Mouse (Mus musculus): Measurements from ENCODE around the gene Nemp1. TPM values are rescaled to one million over a fixed set of nuclear protein-coding genes. Genes with fewer than 3 reads are reported as not detected.

Nemp1 gene
- total RNA-seq (2014; rRNA removed) (3.2 and 3.7 TPM in 2 replicates), polyA plus RNA-seq (2015; fragmentation: Nextera tagmentation; extraction: Ambion mirVana) (1.4 and 1.7 TPM in 2 replicates)

- H3K4me1 ChIP-seq (ENCODE audit: insufficient read depth, low read length): peaks cover 11% of the 10 kb centered on the region; the same call in 1 of the 2 replicates
Measured at GRCm38 (mm10) chr10:127666501-127667268, at the start of gene Nemp1. Gene Nemp1 (plus strand): TSS chr10:127666901.

GRCm38 (mm10) chr10:127617294-127617693 is 49.4 kb upstream of the Nemp1 start:
- WGBS: 70% methylated on average over 4 of the region's 4 CpGs
- Histone ChIP-seq H3K4me2 (ENCODE audit: low read depth, low read length, poor library complexity, severe bottlenecking) (peak overlapping the region; percentile 97; the same call in 1 of the 2 replicates), H3K4me1 (ENCODE audit: insufficient read depth, low read length) (peaks cover 21% of the 10 kb centered on the region), H3K9me3 (ENCODE audit: low read length) (no peaks in the 10 kb centered on the region), H3K9ac (replicated peaks; ENCODE audit: low read length, poor library complexity, severe bottlenecking) (0 out of 2 replicates have a peak overlapping the region, but pooled peaks have one; percentile 42), H3K27ac (ENCODE audit: low read depth, low read length) (no peak overlapping the region), H3K36me3 (ENCODE audit: insufficient read depth, low read length) (peaks cover 12% of the 10 kb centered on the region), H3K4me3 (ENCODE audit: low read depth, low read length) (no peak overlapping the region), H3K27me3 (ENCODE audit: insufficient read depth, low read length) (no peaks in the 10 kb centered on the region)
- ATAC-seq (ENCODE audit: low FRiP score): no peak
- no peak for TF ChIP-seq CTCF (IDR thresholded peaks at IDR 0.05)
- DNase-seq (ENCODE audit: low spot score): no peak

More at GRCm38 (mm10) chr10:127666501-127667268, at the start of gene Nemp1:
- Histone ChIP-seq H3K9me3 (ENCODE audit: low read length) (no peaks in the 10 kb centered on the region), H3K9ac (replicated peaks; ENCODE audit: low read length, poor library complexity, severe bottlenecking) (peak within 1 kb of the TSS; percentile 60), H3K27me3 (ENCODE audit: insufficient read depth, low read length) (peaks cover 45% of the 10 kb centered on the region), H3K27ac (ENCODE audit: low read depth, low read length) (peak within 1 kb of the TSS; percentile 65), H3K36me3 (ENCODE audit: insufficient read depth, low read length) (no peaks in the 10 kb centered on the region), H3K4me3 (ENCODE audit: low read depth, low read length) (peak within 1 kb of the TSS; percentile 50), H3K4me2 (ENCODE audit: low read depth, low read length, poor library complexity, severe bottlenecking) (peak within 1 kb of the TSS; percentile 95)
- ATAC-seq (ENCODE audit: low FRiP score) (peak; percentile 50), DNase-seq (ENCODE audit: low spot score) (peak; percentile 58)
- no peak for TF ChIP-seq CTCF (IDR thresholded peaks at IDR 0.05)
- 2% methylated on average over 64 of the region's 73 CpGs for WGBS

GRCm38 (mm10) chr10:127618173-127618572 is 48.5 kb upstream of the Nemp1 start:
- 53% methylated on average over 6 of the region's 6 CpGs for WGBS
- TF ChIP-seq CTCF (IDR thresholded peaks at IDR 0.05): no peak
- DNase-seq (ENCODE audit: low spot score): no peak

GRCm38 (mm10) chr10:127619119-127619721 is 47.5 kb upstream of the Nemp1 start:
- H3K9ac ChIP-seq (replicated peaks; ENCODE audit: low read length, poor library complexity, severe bottlenecking): peak overlapping the region; percentile 96
- peak overlapping the region; percentile 97 for H3K4me2 ChIP-seq (ENCODE audit: low read depth, low read length, poor library complexity, severe bottlenecking)
- peaks cover 6% of the 10 kb centered on the region; the same call in 1 of the 2 replicates for H3K36me3 ChIP-seq (ENCODE audit: insufficient read depth, low read length)
- peak overlapping the region; percentile 88 for H3K4me3 ChIP-seq (ENCODE audit: low read depth, low read length)
- peaks cover 21% of the 10 kb centered on the region for H3K4me1 ChIP-seq (ENCODE audit: insufficient read depth, low read length)
- DNase-seq (ENCODE audit: low spot score) (no peak), ATAC-seq (ENCODE audit: low FRiP score) (no peak)
- TF ChIP-seq CTCF (IDR thresholded peaks at IDR 0.05): no peak
- H3K27ac ChIP-seq (ENCODE audit: low read depth, low read length): peak overlapping the region; percentile 82; the same call in 1 of the 2 replicates
- no peaks in the 10 kb centered on the region for H3K9me3 ChIP-seq (ENCODE audit: low read length)
- no peaks in the 10 kb centered on the region for H3K27me3 ChIP-seq (ENCODE audit: insufficient read depth, low read length)
- WGBS: 8% methylated on average over 8 of the region's 8 CpGs

More at GRCm38 (mm10) chr10:127618173-127618572, 48.5 kb upstream of the Nemp1 start:
- no peak overlapping the region for H3K9ac ChIP-seq (replicated peaks; ENCODE audit: low read length, poor library complexity, severe bottlenecking)
- no peaks in the 10 kb centered on the region for H3K9me3 ChIP-seq (ENCODE audit: low read length)
- H3K4me1 ChIP-seq (ENCODE audit: insufficient read depth, low read length): peaks cover 21% of the 10 kb centered on the region
- no peak for ATAC-seq (ENCODE audit: low FRiP score)
- H3K36me3 ChIP-seq (ENCODE audit: insufficient read depth, low read length): peaks cover 9% of the 10 kb centered on the region; the same call in 1 of the 2 replicates
- H3K27me3 ChIP-seq (ENCODE audit: insufficient read depth, low read length): no peaks in the 10 kb centered on the region
- peak overlapping the region; percentile 18; the same call in 1 of the 2 replicates for H3K4me3 ChIP-seq (ENCODE audit: low read depth, low read length)
- H3K27ac ChIP-seq (ENCODE audit: low read depth, low read length): no peak overlapping the region
- peak overlapping the region; percentile 97 for H3K4me2 ChIP-seq (ENCODE audit: low read depth, low read length, poor library complexity, severe bottlenecking)

GRCm38 (mm10) chr10:127619941-127620405 is 46.7 kb upstream of the Nemp1 start:
- peak; percentile 28 for TF ChIP-seq CTCF (IDR thresholded peaks at IDR 0.05)
- ATAC-seq (ENCODE audit: low FRiP score): no peak; the same call in 1 of the 2 replicates
- peaks cover 21% of the 10 kb centered on the region for H3K4me1 ChIP-seq (ENCODE audit: insufficient read depth, low read length)
- H3K4me3 ChIP-seq (ENCODE audit: low read depth, low read length): peak overlapping the region; percentile 88
- H3K4me2 ChIP-seq (ENCODE audit: low read depth, low read length, poor library complexity, severe bottlenecking): peak overlapping the region; percentile 97
- H3K36me3 ChIP-seq (ENCODE audit: insufficient read depth, low read length): peaks cover 6% of the 10 kb centered on the region; the same call in 1 of the 2 replicates
- peak; percentile 46 for DNase-seq (ENCODE audit: low spot score)
- 0% methylated on average over 12 of the region's 12 CpGs for WGBS
- H3K9ac ChIP-seq (replicated peaks; ENCODE audit: low read length, poor library complexity, severe bottlenecking): peak overlapping the region; percentile 96
- H3K27me3 ChIP-seq (ENCODE audit: insufficient read depth, low read length): no peaks in the 10 kb centered on the region
- H3K9me3 ChIP-seq (ENCODE audit: low read length): no peaks in the 10 kb centered on the region
- peak overlapping the region; percentile 82 for H3K27ac ChIP-seq (ENCODE audit: low read depth, low read length)
